In the genomic region with DNA sequence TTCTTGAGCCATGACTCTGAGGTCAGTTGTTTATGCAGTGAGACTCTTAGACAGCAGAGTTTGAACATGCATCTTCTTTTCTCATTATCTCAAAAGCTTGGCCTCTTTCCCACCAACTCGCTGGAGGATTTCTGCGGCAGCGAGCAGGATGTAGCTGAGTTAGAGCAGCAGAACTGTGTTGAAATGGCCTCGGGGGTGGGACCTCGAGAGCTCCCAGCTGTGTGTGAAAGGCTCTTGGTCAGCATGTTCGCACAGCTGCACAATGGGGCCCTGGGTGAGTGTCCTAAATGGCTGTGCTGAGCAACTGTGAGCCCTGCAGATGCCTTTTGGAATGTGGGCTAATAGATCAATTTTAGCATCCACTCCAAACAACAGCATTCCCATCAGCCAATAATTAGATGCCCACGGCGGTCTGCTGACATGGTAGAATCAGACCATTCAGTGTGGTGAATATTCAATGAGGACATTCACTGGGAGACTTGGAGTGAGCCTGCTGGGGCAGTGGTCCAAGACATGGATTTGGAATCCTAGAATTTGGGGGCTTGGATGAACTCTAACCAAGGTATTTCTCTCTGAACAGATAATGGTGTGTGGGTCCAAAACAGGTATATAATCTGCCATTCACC, we compare ENCODE assay signal across 10 mouse cellular contexts. TPM values are rescaled to one million over a fixed set of nuclear protein-coding genes. Genes with fewer than 3 reads are reported as not detected.
DNase-seq lines count a peak whose midpoint lies in the region; ATAC-seq lines count a peak whose summit lies in the region.
"Had no signal": no experiment of that assay in that cellular context is flagged by ENCODE, and none has a peak within 500 bp of the region (broad histone marks: within the 10 kb centered on the region; RNA-seq: fewer than 3 reads in every experiment).

No protein-coding gene starts in this region.

- no peak overlapping the region for H3K4me2 ChIP-seq in heart, embryonic 16.5 days (ENCODE audit: low read depth, low read length)
- peak overlapping the region; percentile 19; the same call in 1 of the 2 replicates for H3K4me2 ChIP-seq in neural tube, embryonic 15.5 days

- peak; percentile 87 to 94 for DNase-seq in heart, adult 18-20 months
- no peak for DNase-seq in heart, embryonic 10.5 days (ENCODE audit: low spot score)
- DNase-seq in embryonic facial prominence, embryonic 10.5 days (ENCODE audit: low spot score): peak; percentile 48
- peak; percentile 81 for DNase-seq in kidney, postnatal 10 days
- DNase-seq in frontal cortex, postnatal 36 days (ENCODE audit: low spot score in 2 of 2): no peak

- H3K27me3 ChIP-seq in heart, embryonic 10.5 days (ENCODE audit: insufficient read depth, poor library complexity, severe bottlenecking): no peaks in the 10 kb centered on the region
- H3K27me3 ChIP-seq in embryonic facial prominence, embryonic 10.5 days (replicated peaks; ENCODE audit: low read depth, poor library complexity, severe bottlenecking): no peaks in the 10 kb centered on the region
- no peaks in the 10 kb centered on the region for H3K27me3 ChIP-seq in heart, embryonic 16.5 days (ENCODE audit: control insufficient read depth, insufficient read depth, low read length)
- no peaks in the 10 kb centered on the region for H3K27me3 ChIP-seq in neural tube, embryonic 15.5 days (replicated peaks)

- ATAC-seq in heart, embryonic 16.5 days (replicated peaks; ENCODE audit: extremely low read depth, insufficient read depth, low FRiP score): peak; percentile 87
- peak; percentile 78 for ATAC-seq in neural tube, embryonic 15.5 days (ENCODE audit: low FRiP score)
- ATAC-seq in monocyte, adult 5-6 weeks (replicated peaks; ENCODE audit: insufficient number of reproducible peaks, low FRiP score, low TSS enrichment, poor library complexity, severe bottlenecking): no peak

- H3K4me1 ChIP-seq in heart, embryonic 10.5 days: peaks cover 7% of the 10 kb centered on the region
- H3K4me1 ChIP-seq in embryonic facial prominence, embryonic 10.5 days: peaks cover 12% of the 10 kb centered on the region
- peaks cover 6% of the 10 kb centered on the region for H3K4me1 ChIP-seq in heart, embryonic 16.5 days (ENCODE audit: control insufficient read depth, insufficient read depth, low read length)
- H3K4me1 ChIP-seq in neural tube, embryonic 15.5 days: peaks cover 8% of the 10 kb centered on the region

- 45% methylated on average over 8 of the region's 8 CpGs for WGBS in heart, embryonic 10.5 days
- 25% methylated on average over 8 of the region's 8 CpGs for WGBS in embryonic facial prominence, embryonic 10.5 days
- 29% methylated on average over 8 of the region's 8 CpGs for WGBS in heart, embryonic 16.5 days
- WGBS in neural tube, embryonic 15.5 days: 6% methylated on average over 8 of the region's 8 CpGs

- H3K4me3 ChIP-seq in heart, embryonic 10.5 days: no peak overlapping the region
- no peak overlapping the region for H3K4me3 ChIP-seq in embryonic facial prominence, embryonic 10.5 days
- no peak overlapping the region for H3K4me3 ChIP-seq in heart, embryonic 16.5 days (ENCODE audit: low read length)
- H3K4me3 ChIP-seq in neural tube, embryonic 15.5 days (replicated peaks): no peak overlapping the region

- H3K27ac ChIP-seq in heart, embryonic 10.5 days: no peak overlapping the region
- 0 out of 2 replicates have a peak overlapping the region, but pooled peaks have one; percentile 8 for H3K27ac ChIP-seq in embryonic facial prominence, embryonic 10.5 days (replicated peaks)
- H3K27ac ChIP-seq in heart, embryonic 16.5 days (ENCODE audit: low read length): no peak overlapping the region
- H3K27ac ChIP-seq in neural tube, embryonic 15.5 days (replicated peaks): peak overlapping the region; percentile 37

- H3K36me3 ChIP-seq in heart, embryonic 10.5 days: no peaks in the 10 kb centered on the region
- no peaks in the 10 kb centered on the region for H3K36me3 ChIP-seq in embryonic facial prominence, embryonic 10.5 days (replicated peaks)
- H3K36me3 ChIP-seq in heart, embryonic 16.5 days (ENCODE audit: control insufficient read depth, insufficient read depth): no peaks in the 10 kb centered on the region
- no peaks in the 10 kb centered on the region for H3K36me3 ChIP-seq in neural tube, embryonic 15.5 days

- no peaks in the 10 kb centered on the region for H3K9me3 ChIP-seq in heart, embryonic 10.5 days
- H3K9me3 ChIP-seq in embryonic facial prominence, embryonic 10.5 days: no peaks in the 10 kb centered on the region
- H3K9me3 ChIP-seq in heart, embryonic 16.5 days (replicated peaks; ENCODE audit: control insufficient read depth, low read length): no peaks in the 10 kb centered on the region
- H3K9me3 ChIP-seq in neural tube, embryonic 15.5 days (replicated peaks): no peaks in the 10 kb centered on the region

- H3K9ac ChIP-seq in heart, embryonic 16.5 days (ENCODE audit: low read length): no peak overlapping the region
- no peak overlapping the region for H3K9ac ChIP-seq in neural tube, embryonic 15.5 days (replicated peaks)

RNA-seq across cellular contexts. Expression of gene Gm6993, which starts 49.1 kb away (rescaled TPM):
- not detected for total RNA-seq in heart, adult 18-20 months (2021)
- polyA plus RNA-seq in heart, embryonic 10.5 days (2016; fragmentation: Nextera tagmentation; extraction: Ambion mirVana): not detected in 2 replicates
- not detected in 2 replicates for polyA plus RNA-seq in embryonic facial prominence, embryonic 10.5 days (2016; fragmentation: Nextera tagmentation; extraction: Ambion mirVana)
- not detected in 2 replicates for polyA plus RNA-seq in heart, embryonic 16.5 days (2015; fragmentation: Nextera tagmentation; extraction: Ambion mirVana)
- polyA plus RNA-seq in neural tube, embryonic 15.5 days (2015; fragmentation: Nextera tagmentation; extraction: Ambion mirVana): not detected in 2 replicates
- total RNA-seq in monocyte, adult 5-6 weeks (2017): not detected in 3 replicates
- polyA plus RNA-seq: cortical plate, adult 2 months; liver, embryonic 16.5 days had no signal

Comparison
In these comparisons a context has a peak if more than half of its experiments do, and no peak if none do; other contexts are left out.
1. DNase-seq: peak in heart, adult 18-20 months (2 of 2), embryonic facial prominence, embryonic 10.5 days (single experiment) and kidney, postnatal 10 days (single experiment); none in heart, embryonic 10.5 days (single experiment) and frontal cortex, postnatal 36 days (0 of 2).
2. H3K27ac ChIP-seq: peak in embryonic facial prominence, embryonic 10.5 days (single experiment) and neural tube, embryonic 15.5 days (single experiment); none in heart, embryonic 10.5 days (single experiment) and heart, embryonic 16.5 days (single experiment).